Mouse (Mus musculus) forebrain, embryonic 14.5 days (tissue): ENCODE results near the gene Kmt2e. TPM values are rescaled to one million over a fixed set of nuclear protein-coding genes. Genes with fewer than 3 reads are reported as not detected.
A peak's percentile ranks its signal among the peaks of the same experiment; 100 is the strongest.

Experiments
- ATAC-seq: fragments of 200-750 bp; cut with Nextera tagmentation; 2 replicates; pipeline ENCODE4 v1.8.0; 2017; ENCODE audit warnings: mild to moderate bottlenecking, moderate library complexity
- DNase-seq: peaks from one replicate; pipeline ENCODE4 v3.0.0-alpha.2; 2015; ENCODE audit warnings: low spot score
- H3K27ac ChIP-seq: fragments of 300-500 bp; sonication (generic); 2 replicates; pipeline ENCODE4 v1.5.1; 2014; ENCODE audit warnings: low read depth, mild to moderate bottlenecking, control low read depth, low read length, moderate library complexity
- H3K27me3 ChIP-seq: fragments of 300-500 bp; sonication (generic); replicated peaks from 2 replicates; pipeline ENCODE4 v1.6.1; 2014; ENCODE audit warnings: low read length, control low read depth, mixed read lengths; ENCODE audit not compliant: control insufficient read depth, insufficient read depth
- H3K36me3 ChIP-seq: fragments of 300-500 bp; sonication (generic); 2 replicates; pipeline ENCODE4 v1.6.1; 2014; ENCODE audit warnings: low read length, control low read depth; ENCODE audit not compliant: control insufficient read depth, insufficient read depth
- H3K4me1 ChIP-seq: fragments of 300-500 bp; sonication (generic); 2 replicates; pipeline ENCODE4 v1.6.1; 2014; ENCODE audit warnings: antibody characterized with exemption, low read length, control low read depth; ENCODE audit not compliant: control insufficient read depth, insufficient read depth
- H3K4me2 ChIP-seq: fragments of 300-500 bp; sonication (generic); 2 replicates; pipeline ENCODE4 v1.6.1; 2014; ENCODE audit warnings: mild to moderate bottlenecking, control low read depth, low read length
- H3K4me3 ChIP-seq: fragments of 300-500 bp; sonication (generic); 2 replicates; pipeline ENCODE4 v1.5.1; 2014; ENCODE audit warnings: low read depth, low read length, control low read depth
- H3K9ac ChIP-seq: fragments of 300-500 bp; sonication (generic); 2 replicates; pipeline ENCODE4 v1.6.1; 2014; ENCODE audit warnings: mild to moderate bottlenecking, low read length, control low read depth, moderate library complexity
- H3K9me3 ChIP-seq: fragments of 300-500 bp; sonication (generic); replicated peaks from 2 replicates; pipeline ENCODE4 v1.6.1; 2016; ENCODE audit warnings: low read length, control low read depth, mixed read lengths; ENCODE audit not compliant: control insufficient read depth
- WGBS: fragments of 180-500 bp; shearing (Covaris S2); extraction: QIAGEN DNeasy Blood & Tissue Kit; methylation state at CpG from one replicate; pipeline ENCODE4 v1.1.7; 2014; 5-methylcytosine and 5-hydroxymethylcytosine counted together
- polyA plus RNA-seq: library from polyadenylated mRNA; unstranded; fragments of >200 nt; fragmentation: Nextera tagmentation; extraction: Ambion mirVana; gene quantifications from 2 replicates; pipeline ENCODE4 v1.2.1, GENCODE M21; 2014

Gene Kmt2e
- polyA plus RNA-seq, result 131 and 154 TPM in 2 replicates

GRCm38 (mm10) chr5:23433720-23434597 is at the start of gene Kmt2e:
TSS of gene Kmt2e (plus strand) at chr5:23434441.
- Histone ChIP-seq H3K4me1 (peaks cover 19% of the 10 kb centered on the region), H3K9ac (peak within 1 kb of the TSS; percentile 99), H3K9me3 (no peaks in the 10 kb centered on the region), H3K4me3 (peak within 1 kb of the TSS; percentile 96), H3K4me2 (peak within 1 kb of the TSS; percentile 91), H3K36me3 (no peaks in the 10 kb centered on the region), H3K27me3 (no peaks in the 10 kb centered on the region), H3K27ac (peak within 1 kb of the TSS; percentile 100)
- peak; percentile 76 for ATAC-seq
- DNase-seq, result peak; percentile 95
- WGBS, result under 1% methylated on average over 74 of the region's 85 CpGs

GRCm38 (mm10) chr5:23385136-23385535 is 49.1 kb upstream of the Kmt2e start:
- H3K9ac ChIP-seq, result no peak overlapping the region
- no peaks in the 10 kb centered on the region for H3K36me3 ChIP-seq
- no peak overlapping the region for H3K4me3 ChIP-seq
- no peaks in the 10 kb centered on the region for H3K27me3 ChIP-seq
- ATAC-seq, result no peak
- 81% methylated on average over 1 of the region's 1 CpGs for WGBS
- no peak overlapping the region for H3K4me2 ChIP-seq
- no peak overlapping the region for H3K27ac ChIP-seq
- H3K4me1 ChIP-seq, result peaks cover 7% of the 10 kb centered on the region
- no peaks in the 10 kb centered on the region for H3K9me3 ChIP-seq
- no peak for DNase-seq

GRCm38 (mm10) chr5:23385763-23386217 is 48.5 kb upstream of the Kmt2e start:
- Histone ChIP-seq H3K4me3 (no peak overlapping the region), H3K9ac (no peak overlapping the region), H3K9me3 (no peaks in the 10 kb centered on the region), H3K27me3 (no peaks in the 10 kb centered on the region), H3K36me3 (no peaks in the 10 kb centered on the region), H3K27ac (no peak overlapping the region), H3K4me1 (peaks cover 7% of the 10 kb centered on the region), H3K4me2 (no peak overlapping the region)
- 25% methylated on average over 5 of the region's 5 CpGs for WGBS
- ATAC-seq, result 0 out of 2 replicates have a peak, but pooled peaks have one; percentile 10
- DNase-seq, result peak; percentile 44

- no peaks in the 10 kb centered on the region for H3K36me3 ChIP-seq
- H3K4me2 ChIP-seq, result peak overlapping the region; percentile 64
- 2% methylated on average over 22 of the region's 22 CpGs for WGBS
- peak overlapping the region; percentile 63 for H3K9ac ChIP-seq
- peaks cover 7% of the 10 kb centered on the region for H3K4me1 ChIP-seq
- DNase-seq (peak; percentile 93), ATAC-seq (peak; percentile 95)
- peak overlapping the region; percentile 36 for H3K4me3 ChIP-seq
- no peaks in the 10 kb centered on the region for H3K9me3 ChIP-seq
- no peaks in the 10 kb centered on the region for H3K27me3 ChIP-seq
- peak overlapping the region; percentile 86 for H3K27ac ChIP-seq
These were observed 47.5 kb upstream of the Kmt2e start for GRCm38 (mm10) chr5:23386562-23387312.

- Histone ChIP-seq H3K4me1 (peaks cover 7% of the 10 kb centered on the region), H3K36me3 (no peaks in the 10 kb centered on the region), H3K9ac (no peak overlapping the region), H3K9me3 (no peaks in the 10 kb centered on the region), H3K4me2 (peak overlapping the region; percentile 64), H3K27ac (0 out of 2 replicates have a peak overlapping the region, but pooled peaks have one; percentile 86), H3K4me3 (peak overlapping the region; percentile 36; the same call in 1 of the 2 replicates), H3K27me3 (no peaks in the 10 kb centered on the region)
- no peak for ATAC-seq
- DNase-seq, result no peak
- WGBS, result 53% methylated on average over 2 of the region's 2 CpGs
These were observed 47.0 kb upstream of the Kmt2e start for GRCm38 (mm10) chr5:23387313-23387666.

GRCm38 (mm10) chr5:23388091-23388490 is 46.1 kb upstream of the Kmt2e start:
- WGBS, result 42% methylated on average over 3 of the region's 3 CpGs
- DNase-seq, result no peak
- H3K4me2 ChIP-seq, result no peak overlapping the region
- no peaks in the 10 kb centered on the region for H3K36me3 ChIP-seq
- H3K4me3 ChIP-seq, result no peak overlapping the region
- no peak overlapping the region for H3K27ac ChIP-seq
- H3K9ac ChIP-seq, result no peak overlapping the region
- no peak for ATAC-seq
- no peaks in the 10 kb centered on the region for H3K27me3 ChIP-seq
- H3K4me1 ChIP-seq, result peaks cover 7% of the 10 kb centered on the region
- H3K9me3 ChIP-seq, result no peaks in the 10 kb centered on the region

GRCm38 (mm10) chr5:23389601-23390305 is 44.5 kb upstream of the Kmt2e start:
- H3K9me3 ChIP-seq, result no peaks in the 10 kb centered on the region
- no peak overlapping the region for H3K4me2 ChIP-seq
- no peak overlapping the region for H3K27ac ChIP-seq
- ATAC-seq, result no peak
- no peaks in the 10 kb centered on the region for H3K27me3 ChIP-seq
- H3K4me3 ChIP-seq, result no peak overlapping the region
- H3K9ac ChIP-seq, result no peak overlapping the region
- no peak for DNase-seq
- H3K4me1 ChIP-seq, result peaks cover 7% of the 10 kb centered on the region
- H3K36me3 ChIP-seq, result no peaks in the 10 kb centered on the region
- 84% methylated on average over 7 of the region's 7 CpGs for WGBS

GRCm38 (mm10) chr5:23391714-23392113 is 42.5 kb upstream of the Kmt2e start:
- no peak overlapping the region for H3K27ac ChIP-seq
- no peak for DNase-seq
- H3K4me1 ChIP-seq, result peaks cover 3% of the 10 kb centered on the region; the same call in 1 of the 2 replicates
- no peaks in the 10 kb centered on the region for H3K27me3 ChIP-seq
- H3K4me2 ChIP-seq, result no peak overlapping the region
- WGBS, result 93% methylated on average over 7 of the region's 7 CpGs
- ATAC-seq, result no peak
- no peaks in the 10 kb centered on the region for H3K9me3 ChIP-seq
- H3K4me3 ChIP-seq, result no peak overlapping the region
- H3K36me3 ChIP-seq, result no peaks in the 10 kb centered on the region
- H3K9ac ChIP-seq, result no peak overlapping the region
